Mouse (Mus musculus) cortical plate, adult 2 months (tissue): Measurements from ENCODE around the gene Ipo4. TPM values are rescaled to one million over a fixed set of nuclear protein-coding genes. Genes with fewer than 3 reads are reported as not detected.

ENCODE experiments used
- H3K27ac ChIP-seq: fragments of 200-500 bp; 2 replicates; pipeline ENCODE4 v1.5.1; 2012; ENCODE audit warnings: low read length, control low read depth, inconsistent platforms; ENCODE audit not compliant: insufficient read depth
- H3K4me1 ChIP-seq: fragments of 200-500 bp; 2 replicates; pipeline ENCODE4 v1.6.1; 2011; ENCODE audit warnings: low read length; ENCODE audit not compliant: control insufficient read depth, insufficient read depth
- H3K4me3 ChIP-seq: fragments of 200-500 bp; 2 replicates; pipeline ENCODE4 v1.5.1; 2011; ENCODE audit warnings: mild to moderate bottlenecking, low read length, control low read depth; ENCODE audit not compliant: insufficient read depth
- CTCF ChIP-seq: fragments of 200-500 bp; IDR thresholded peaks from 2 replicates; pipeline ENCODE4 v1.5.1; 2011; ENCODE audit warnings: mild to moderate bottlenecking, control low read depth, low read length; ENCODE audit not compliant: insufficient read depth; ENCODE audit errors: extremely low read depth
- POLR2A ChIP-seq: fragments of 200-500 bp; IDR thresholded peaks from 2 replicates; pipeline ENCODE4 v1.6.1; 2011; ENCODE audit warnings: mild to moderate bottlenecking, low read length, control low read depth; ENCODE audit not compliant: insufficient read depth; ENCODE audit errors: extremely low read depth
- polyA plus RNA-seq: library from polyadenylated mRNA; depleted of rRNA; stranded (reverse); fragments of >200 nt; gene quantifications from 2 replicates; pipeline ENCODE4 v1.2.3, GENCODE M21; 2012

Gene Ipo4
- polyA plus RNA-seq, 1 experiment: 152 TPM

- Histone ChIP-seq H3K4me3 (no peak overlapping the region), H3K27ac (no peak overlapping the region), H3K4me1 (no peaks in the 10 kb centered on the region)
- TF ChIP-seq CTCF: no peak
- no peak for TF ChIP-seq POLR2A
These were observed 27.4 kb downstream of the Ipo4 start for GRCm38 (mm10) chr14:55608339-55608738.

- Histone ChIP-seq H3K4me1 (no peaks in the 10 kb centered on the region), H3K27ac (no peak overlapping the region), H3K4me3 (no peak overlapping the region)
- TF ChIP-seq POLR2A (no peak), CTCF (no peak)
These were observed 29.9 kb downstream of the Ipo4 start for GRCm38 (mm10) chr14:55605743-55606459.

- H3K4me3 ChIP-seq: no peak overlapping the region
- no peak overlapping the region for H3K27ac ChIP-seq
- no peaks in the 10 kb centered on the region for H3K4me1 ChIP-seq
- TF ChIP-seq POLR2A (no peak), CTCF (no peak)
These were observed 30.9 kb downstream of the Ipo4 start for GRCm38 (mm10) chr14:55604823-55605222.

- Histone ChIP-seq H3K4me3 (0 out of 2 replicates have a peak overlapping the region, but pooled peaks have one; percentile 1), H3K27ac (no peak overlapping the region)
- peak; percentile 31; the same call in 1 of the 2 replicates for TF ChIP-seq POLR2A
- TF ChIP-seq CTCF: peak; percentile 84
These were observed 31.9 kb downstream of the Ipo4 start for GRCm38 (mm10) chr14:55603633-55604576.

GRCm38 (mm10) chr14:55603271-55603632, 32.5 kb downstream of the Ipo4 start, which contains the start of gene Irf9:
Gene Irf9 (plus strand): TSS chr14:55603571.
- TF ChIP-seq POLR2A (no peak), CTCF (no peak)
- Histone ChIP-seq H3K4me1 (no peaks in the 10 kb centered on the region), H3K4me3 (0 out of 2 replicates have a peak within 1 kb of the TSS, but pooled peaks have one; percentile 1), H3K27ac (no peak within 1 kb of the TSS)

More at GRCm38 (mm10) chr14:55603633-55604576, 31.9 kb downstream of the Ipo4 start:
- no peaks in the 10 kb centered on the region for H3K4me1 ChIP-seq

- TF ChIP-seq CTCF (no peak), POLR2A (no peak)
- Histone ChIP-seq H3K4me3 (no peak overlapping the region), H3K27ac (no peak overlapping the region), H3K4me1 (no peaks in the 10 kb centered on the region)
These were observed 37.0 kb downstream of the Ipo4 start for GRCm38 (mm10) chr14:55598521-55599390.

GRCm38 (mm10) chr14:55596036-55596690, 39.6 kb downstream of the Ipo4 start:
- TF ChIP-seq CTCF (no peak), POLR2A (no peak)
- no peak overlapping the region for H3K4me3 ChIP-seq
- H3K4me1 ChIP-seq: no peaks in the 10 kb centered on the region; the same call in 1 of the 2 replicates
- no peak overlapping the region for H3K27ac ChIP-seq

GRCm38 (mm10) chr14:55592226-55592625, 43.5 kb downstream of the Ipo4 start:
- no peaks in the 10 kb centered on the region; the same call in 1 of the 2 replicates for H3K4me1 ChIP-seq
- no peak overlapping the region for H3K27ac ChIP-seq
- H3K4me3 ChIP-seq: peak overlapping the region; percentile 72
- TF ChIP-seq POLR2A (no peak), CTCF (no peak)
